Mouse (Mus musculus): ENCODE data around the gene Slc11a2.
"Not testable (repeated sequence)": the region's sequence is repeated elsewhere in the genome, so short reads cannot be mapped to it uniquely, and the experiment has no call there.

Slc11a2 gene

DNA sequence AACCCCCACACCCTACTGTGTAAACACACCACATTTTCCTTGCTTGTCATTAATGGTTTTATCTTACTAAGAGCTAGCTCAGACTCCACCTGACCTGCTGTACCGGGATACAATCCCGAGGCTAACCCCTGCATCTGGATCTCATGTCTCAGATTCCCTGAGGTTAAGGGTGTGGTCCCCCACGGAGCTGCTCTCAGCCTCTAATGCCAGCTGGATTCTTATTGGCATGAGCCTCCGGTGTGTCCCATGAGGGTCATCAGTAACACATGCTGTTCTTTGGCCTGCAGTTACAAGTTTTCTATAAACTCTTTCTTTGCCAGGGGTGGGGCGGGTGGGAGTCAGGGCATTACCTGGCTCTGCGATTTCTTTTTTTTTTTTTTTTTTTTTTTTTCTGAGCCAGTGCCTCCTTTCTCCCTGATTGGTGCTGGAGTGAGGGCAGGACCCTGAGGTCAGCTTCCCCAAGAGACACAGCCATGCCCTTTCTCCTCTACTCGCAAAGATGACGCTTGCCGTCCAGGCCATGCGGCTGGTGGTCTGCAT is 72.1 kb downstream of the Slc11a2 start, which contains the start of the genes Methig1 and Mettl7a2:
TSS of gene Methig1 (plus strand) at position 439 of the 540 bp plus-strand sequence.
TSS of gene Mettl7a2 (plus strand) at position 490 of the 540 bp plus-strand sequence.
- DNase-seq (ENCODE audit: low spot score in 2 of 2), result no peak

DNA sequence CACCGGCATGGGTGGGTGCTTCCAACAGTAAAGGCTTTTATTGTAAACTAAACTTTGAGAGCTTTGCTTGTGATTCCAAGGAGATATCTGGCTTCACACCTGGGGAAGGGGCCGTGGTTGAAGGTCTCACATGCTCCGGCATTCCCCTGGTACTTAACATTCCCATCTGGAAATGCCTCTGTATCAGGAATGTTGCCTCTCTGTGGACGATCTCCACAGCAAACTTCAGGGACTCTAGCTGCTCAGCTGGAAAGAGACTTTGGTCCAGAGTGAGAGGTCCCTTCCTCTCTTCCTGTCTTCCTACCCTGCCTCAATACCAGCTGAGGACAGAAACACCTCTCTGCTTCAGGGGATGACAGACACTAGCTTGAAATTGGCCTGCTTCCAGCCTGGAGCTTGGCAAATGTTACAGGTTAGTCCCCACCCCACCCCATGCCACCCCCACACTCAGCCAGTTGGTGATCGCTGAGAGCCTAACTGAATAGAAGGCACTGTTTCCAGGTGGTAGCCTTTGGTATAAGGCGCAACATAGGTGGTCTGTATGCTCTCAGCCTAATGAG is 73.3 kb downstream of the Slc11a2 start:
- DNase-seq (ENCODE audit: low spot score in 2 of 2), result no peak

DNA sequence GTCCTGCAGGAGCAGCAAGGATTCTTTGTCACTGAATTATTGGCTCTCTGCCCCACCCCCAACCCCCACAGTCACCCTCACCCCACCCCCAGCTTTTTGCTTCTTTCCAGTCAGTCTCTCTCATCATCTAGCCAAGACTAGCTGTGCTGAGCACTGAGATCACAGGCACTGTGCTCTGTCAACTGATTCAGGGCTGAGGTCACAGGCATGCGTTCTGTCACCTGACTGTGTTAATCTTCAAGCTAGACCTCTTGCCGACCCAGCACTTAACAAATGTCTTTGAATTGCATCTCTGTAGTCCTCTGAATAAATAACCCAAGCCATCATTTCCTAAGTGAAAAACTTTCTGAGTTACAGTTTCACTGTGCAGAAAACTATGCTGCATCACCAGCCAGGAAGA is 75.4 kb downstream of the Slc11a2 start:
- no peak for DNase-seq (ENCODE audit: low spot score in 2 of 2)

- DNase-seq (ENCODE audit: low spot score in 2 of 2), result no peak
Measured at GRCm38 (mm10) chr15:100346761-100347160, 78.1 kb downstream of the Slc11a2 start.

DNA sequence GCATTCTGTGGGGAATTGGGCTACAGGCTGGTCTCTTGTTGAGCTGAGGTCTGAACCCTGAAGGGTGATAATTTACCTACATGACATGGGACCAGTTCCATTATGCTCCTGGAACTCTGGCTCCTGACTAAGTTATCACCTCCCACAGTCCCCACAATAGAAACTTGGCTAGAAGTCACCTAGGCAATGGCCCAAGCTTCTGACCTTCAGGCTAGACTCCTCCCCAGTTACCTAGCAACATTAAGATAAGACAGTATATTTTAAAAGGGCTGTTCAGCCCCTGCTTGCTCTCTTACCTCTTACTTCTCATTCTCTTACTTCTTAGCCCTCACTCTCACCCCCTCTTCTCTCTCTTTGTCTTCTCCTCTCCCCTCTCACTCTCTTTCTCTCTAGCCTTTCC is 79.4 kb downstream of the Slc11a2 start:
- DNase-seq (ENCODE audit: low spot score in 2 of 2), result no peak

- not testable (repeated sequence) for DNase-seq (ENCODE audit: low spot score in 2 of 2)
Measured at GRCm38 (mm10) chr15:100341314-100341980, 83.4 kb downstream of the Slc11a2 start.
